Mouse (Mus musculus): ENCODE measurements around the gene Ercc6.

DNA sequence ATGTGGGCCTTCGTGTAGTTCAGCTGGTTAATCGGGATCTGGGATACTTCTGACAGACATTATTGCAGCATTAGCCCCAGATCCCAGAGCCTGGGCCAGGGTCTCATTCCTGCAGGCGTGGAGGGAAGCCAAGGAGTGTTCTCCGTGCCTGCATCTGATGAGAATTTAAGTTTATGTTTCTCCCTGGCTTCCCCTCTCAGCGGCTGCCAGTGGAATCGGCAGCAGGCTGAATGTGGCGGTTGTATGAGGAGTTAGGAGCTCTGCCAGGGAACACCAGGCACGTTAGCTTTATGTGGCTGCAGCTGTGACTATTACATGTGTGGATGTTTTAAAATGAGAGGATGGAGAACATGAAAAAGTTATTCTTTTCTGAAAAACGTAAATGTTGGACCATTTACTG, 23.4 kb downstream of the Ercc6 start:
- TF ChIP-seq EP300 (optimal IDR thresholded peaks at IDR 0.05) (no peak), CTCF (IDR thresholded peaks at IDR 0.05; ENCODE audit: low read depth) (no peak)

Data from stomach, postnatal 0 days (tissue).